Mouse (Mus musculus): ENCODE measurements around the gene Car11. TPM values are rescaled to one million over a fixed set of nuclear protein-coding genes. Genes with fewer than 3 reads are reported as not detected.

Car11 gene
- polyA plus RNA-seq, 1 experiment: 0.79 TPM

GRCm38 (mm10) chr7:45713881-45714520 lies 14.4 kb downstream of the Car11 start:
- TF ChIP-seq GATA1 (IDR thresholded peaks at IDR 0.05; ENCODE audit: low read length): no peak

GRCm38 (mm10) chr7:45714630-45715089 lies 15.0 kb downstream of the Car11 start:
- TF ChIP-seq GATA1 (IDR thresholded peaks at IDR 0.05; ENCODE audit: low read length): no peak

DNA sequence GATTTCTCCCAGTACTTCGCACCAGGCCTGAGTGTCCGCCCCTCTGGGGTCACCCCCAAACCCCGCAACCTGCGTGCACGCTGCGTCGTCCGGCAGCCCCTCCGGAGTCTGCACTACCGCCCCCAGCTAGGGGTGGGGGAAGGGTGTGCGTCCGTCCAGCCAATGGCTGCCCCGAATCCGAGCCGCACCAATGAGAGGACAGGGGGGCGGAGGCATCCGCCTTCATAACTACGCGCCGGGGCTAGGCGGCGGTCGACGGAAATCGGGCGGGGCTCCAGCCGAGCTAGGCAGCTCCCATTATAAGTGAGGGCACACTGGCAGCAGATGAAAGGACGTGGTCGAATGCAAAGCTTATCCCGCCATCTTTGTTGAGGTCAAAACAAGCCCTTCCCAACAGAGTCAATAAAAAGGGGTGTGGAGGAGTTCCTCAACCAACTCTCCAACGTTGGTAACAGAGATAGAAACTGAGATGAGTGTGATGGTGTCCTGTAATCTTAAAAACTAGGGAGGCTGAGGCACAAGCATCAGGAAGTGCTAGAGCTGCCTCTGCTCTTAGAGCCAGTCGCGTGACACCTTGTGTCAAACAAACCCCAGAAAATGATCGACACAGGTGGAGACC lies 15.6 kb downstream of the Car11 start, which contains the start of gene Rpl18:
Gene Rpl18 (plus strand): TSS at position 368 of the 619 bp plus-strand sequence.
- peak; percentile 28 for TF ChIP-seq GATA1 (IDR thresholded peaks at IDR 0.05; ENCODE audit: low read length)

- TF ChIP-seq GATA1 (IDR thresholded peaks at IDR 0.05; ENCODE audit: low read length): no peak
Measured at GRCm38 (mm10) chr7:45715741-45716459, 16.3 kb downstream of the Car11 start.

DNA sequence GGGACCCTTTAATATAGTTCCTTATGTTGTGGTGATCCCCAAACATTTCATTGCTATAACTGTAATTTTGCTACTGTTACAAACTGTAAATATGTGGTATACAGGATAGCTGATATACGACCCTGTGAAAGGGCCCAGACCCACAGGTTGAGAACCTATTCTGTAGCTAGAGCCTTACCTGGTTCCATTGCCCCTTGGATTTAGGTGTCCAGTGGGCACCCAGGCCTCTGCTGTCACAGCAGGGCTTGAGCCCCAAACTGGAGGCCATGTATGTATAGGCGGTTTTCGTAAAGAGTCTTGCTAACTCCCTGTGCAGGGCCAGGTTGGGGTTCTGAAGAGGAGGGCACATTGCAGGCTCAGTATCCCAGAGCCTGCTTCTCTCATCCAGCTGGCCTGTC lies 16.8 kb downstream of the Car11 start:
- TF ChIP-seq GATA1 (IDR thresholded peaks at IDR 0.05; ENCODE audit: low read length): no peak

DNA sequence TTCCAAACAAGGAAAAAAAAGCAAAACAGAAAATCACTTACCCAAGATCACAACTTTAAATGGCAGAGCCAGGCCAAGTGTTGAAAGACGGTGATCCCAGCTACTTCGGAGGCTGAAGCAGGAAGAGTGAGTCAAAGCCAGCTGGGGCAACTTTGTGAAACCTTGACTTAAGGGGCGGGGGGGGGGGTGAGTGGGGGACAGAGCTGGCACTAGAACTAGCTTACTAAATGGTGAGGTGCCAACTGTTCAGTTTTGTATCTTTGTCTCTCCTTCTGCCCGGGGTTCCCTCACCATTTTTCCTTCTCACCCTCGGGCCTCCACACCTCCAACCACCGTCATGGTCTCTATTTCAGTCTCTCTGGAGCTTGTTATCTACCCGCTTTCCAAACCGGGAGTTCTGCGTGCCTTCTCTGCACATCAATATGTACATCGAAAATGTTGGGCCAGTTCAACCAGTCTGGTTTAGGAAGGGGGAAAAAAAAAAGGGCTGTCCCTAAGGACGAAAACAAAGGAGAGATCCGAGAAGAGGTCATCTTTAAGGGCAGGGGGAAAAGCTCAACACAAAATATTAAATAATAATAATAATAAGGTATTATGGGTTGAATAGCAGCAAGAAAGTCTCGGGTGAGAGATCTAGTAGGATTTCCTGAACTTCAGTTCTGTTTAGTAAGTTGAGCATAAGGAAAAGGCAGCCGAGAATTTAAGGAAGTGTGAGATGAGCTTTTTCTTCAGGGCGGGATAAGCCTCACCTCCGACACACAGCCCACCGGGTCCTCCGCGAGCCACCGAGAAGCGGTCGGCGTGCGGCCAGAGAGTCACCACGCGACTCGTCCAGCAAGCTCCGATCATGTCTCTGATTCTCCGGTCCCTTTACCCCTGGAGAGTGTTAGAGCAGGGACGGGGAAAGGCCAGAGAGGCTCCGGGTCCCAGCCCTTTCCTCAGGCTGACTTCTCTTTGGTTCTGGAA lies 17.6 kb downstream of the Car11 start:
- TF ChIP-seq GATA1 (IDR thresholded peaks at IDR 0.05; ENCODE audit: low read length): no peak

DNA sequence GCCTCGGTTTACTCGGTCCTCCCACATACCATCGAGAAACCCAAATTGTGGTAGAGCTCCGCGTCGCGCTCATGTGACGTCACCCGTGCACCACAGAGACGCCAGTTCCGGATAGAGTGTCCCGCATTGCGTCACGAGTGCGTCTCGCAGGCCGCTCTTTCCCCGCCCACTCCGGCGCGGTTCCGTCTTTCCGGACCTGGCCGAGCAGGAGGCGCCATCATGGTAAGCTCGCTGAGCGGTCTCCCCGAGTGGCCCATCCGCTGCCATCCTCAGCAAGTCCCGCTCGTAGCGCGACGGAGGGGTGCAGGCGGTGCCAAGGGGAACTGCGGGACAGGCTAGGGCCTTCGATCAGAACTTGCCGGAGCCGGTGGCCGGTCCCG lies 18.3 kb downstream of the Car11 start, which contains the start of gene Sphk2:
Gene Sphk2 (minus strand): TSS at position 85 of the 380 bp plus-strand sequence.
- no peak for TF ChIP-seq GATA1 (IDR thresholded peaks at IDR 0.05; ENCODE audit: low read length)

DNA sequence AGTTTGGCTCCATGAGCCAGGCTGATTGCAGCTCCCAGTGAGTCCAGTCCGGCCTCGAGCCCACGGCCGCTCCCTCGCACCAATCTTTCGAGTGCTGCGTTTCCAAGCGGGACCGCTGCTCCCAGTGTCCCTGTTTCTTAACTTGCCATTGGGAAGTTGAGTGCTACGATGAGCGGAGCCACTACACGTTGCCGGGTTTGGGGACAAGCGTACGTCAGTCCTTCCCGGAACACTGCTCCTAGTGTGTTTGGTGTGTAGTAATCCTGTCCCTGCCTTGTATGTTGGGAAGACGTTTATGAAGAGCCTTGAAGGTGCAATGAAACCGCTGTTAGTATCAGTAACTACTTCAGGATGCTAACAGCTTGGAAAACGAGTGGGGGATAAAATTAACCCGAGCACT lies 18.7 kb downstream of the Car11 start:
- TF ChIP-seq GATA1 (IDR thresholded peaks at IDR 0.05; ENCODE audit: low read length): no peak

DNA sequence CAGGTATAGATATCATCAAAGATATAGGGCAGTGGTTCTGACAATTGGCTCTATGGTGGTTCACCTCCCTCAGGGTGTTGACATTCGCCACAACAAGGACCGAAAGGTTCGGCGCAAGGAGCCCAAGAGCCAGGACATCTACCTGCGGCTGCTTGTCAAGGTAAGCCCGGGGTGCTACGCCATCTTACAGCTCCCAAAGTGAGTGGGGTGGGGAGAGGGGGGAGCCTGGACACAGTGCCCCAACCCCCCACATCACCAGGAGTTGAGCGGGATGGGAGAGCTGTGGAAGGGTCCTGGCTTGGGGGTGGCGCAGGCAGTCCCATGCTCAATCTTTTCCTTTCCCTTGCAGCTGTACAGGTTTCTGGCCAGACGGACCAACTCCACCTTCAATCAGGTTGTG lies 19.5 kb downstream of the Car11 start:
- TF ChIP-seq GATA1 (IDR thresholded peaks at IDR 0.05; ENCODE audit: low read length): no peak

DNA sequence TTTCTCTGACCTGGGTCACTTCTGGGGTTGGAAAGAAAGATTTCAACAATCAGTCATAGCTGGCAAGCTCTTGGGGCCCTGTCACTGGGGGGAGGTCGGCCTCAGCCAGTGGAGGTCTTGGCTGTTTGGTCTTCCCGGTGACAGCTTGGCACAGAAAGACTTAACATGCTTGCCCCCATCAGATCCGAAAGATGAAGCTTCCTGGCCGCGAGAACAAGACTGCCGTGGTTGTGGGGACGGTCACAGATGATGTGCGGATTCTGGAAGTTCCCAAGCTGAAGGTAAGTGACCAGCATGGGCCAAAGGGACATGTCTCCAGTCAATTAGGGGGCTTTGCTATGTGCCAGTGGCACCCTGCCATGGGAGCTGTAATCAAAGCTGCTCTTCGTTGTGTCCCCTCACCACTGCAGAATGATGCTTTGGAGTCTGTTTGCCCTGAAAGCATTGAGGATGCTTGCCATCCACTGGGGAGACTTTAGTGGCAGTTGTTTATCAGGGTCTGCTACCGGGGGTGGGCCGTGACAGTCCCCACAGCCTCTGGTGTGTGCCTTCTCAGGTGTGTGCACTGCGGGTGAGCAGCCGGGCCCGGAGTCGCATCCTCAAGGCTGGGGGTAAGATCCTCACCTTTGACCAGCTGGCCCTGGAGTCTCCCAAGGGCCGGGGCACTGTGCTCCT lies 20.2 kb downstream of the Car11 start:
- TF ChIP-seq GATA1 (IDR thresholded peaks at IDR 0.05; ENCODE audit: low read length): no peak

GRCm38 (mm10) chr7:45720413-45721233 lies 21.0 kb downstream of the Car11 start, which contains the start of gene Fam83e:
TSS of gene Fam83e (plus strand) at chr7:45721212.
- TF ChIP-seq GATA1 (IDR thresholded peaks at IDR 0.05; ENCODE audit: low read length): no peak

GRCm38 (mm10) chr7:45721234-45721571 lies 21.6 kb downstream of the Car11 start:
- TF ChIP-seq GATA1 (IDR thresholded peaks at IDR 0.05; ENCODE audit: low read length): no peak

GRCm38 (mm10) chr7:45721642-45722347 lies 22.2 kb downstream of the Car11 start:
- TF ChIP-seq GATA1 (IDR thresholded peaks at IDR 0.05; ENCODE audit: low read length): no peak

Data from G1E-ER4 (cell line).